Mouse (Mus musculus): ENCODE measurements around the gene Olfr965.
"Not testable (repeated sequence)": the region's sequence is repeated elsewhere in the genome, so short reads cannot be mapped to it uniquely, and the experiment has no call there.

Gene Olfr965

DNA sequence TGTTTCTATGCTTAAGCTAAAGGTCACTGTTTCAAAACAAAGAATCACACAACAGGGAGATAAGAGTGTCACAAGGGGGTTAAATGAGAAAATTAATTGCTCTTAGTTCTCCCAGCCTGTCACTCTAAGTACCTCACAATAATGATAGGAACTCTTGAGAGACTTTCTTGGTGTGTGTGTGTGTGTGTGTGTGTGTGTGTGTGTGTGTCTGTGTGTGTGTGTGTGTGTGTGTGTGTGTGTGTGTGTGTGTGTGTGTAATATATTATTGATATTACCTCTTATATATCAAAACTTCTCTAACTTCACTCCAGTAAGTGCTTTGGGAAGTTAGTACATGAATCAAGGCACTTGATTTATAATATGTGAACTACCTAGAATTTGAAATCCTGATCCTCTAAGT lies at the start of gene Olfr965:
Olfr965 (plus strand) TSS at position 301 of the 400 bp plus-strand sequence.
- no peak for DNase-seq

- DNase-seq = no peak
Observed at GRCm38 (mm10) chr9:39666905-39667304, 44.2 kb upstream of the Olfr965 start, which contains the start of gene Olfr963. Gene Olfr963 (plus strand): TSS chr9:39667205.

DNA sequence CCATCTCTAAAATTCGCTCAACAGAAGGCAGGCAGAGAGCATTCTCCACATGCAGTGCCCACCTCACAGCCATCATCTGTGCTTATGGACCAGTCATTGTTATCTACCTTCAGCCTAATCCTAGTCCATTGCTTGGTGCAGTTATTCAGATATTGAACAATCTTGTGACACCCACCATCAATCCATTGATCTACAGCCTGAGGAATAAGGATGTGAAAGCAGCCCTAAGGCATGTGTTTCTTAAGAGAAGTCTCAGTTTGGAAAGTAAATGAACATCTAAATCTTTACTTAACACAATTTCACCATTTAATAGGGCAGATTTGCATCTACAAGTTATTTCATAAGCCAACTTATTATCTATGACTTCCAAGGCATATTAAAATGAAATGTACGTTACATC lies 41.4 kb upstream of the Olfr965 start:
- no peak for DNase-seq

GRCm38 (mm10) chr9:39674820-39675219 lies 36.3 kb upstream of the Olfr965 start:
- DNase-seq = no peak

DNA sequence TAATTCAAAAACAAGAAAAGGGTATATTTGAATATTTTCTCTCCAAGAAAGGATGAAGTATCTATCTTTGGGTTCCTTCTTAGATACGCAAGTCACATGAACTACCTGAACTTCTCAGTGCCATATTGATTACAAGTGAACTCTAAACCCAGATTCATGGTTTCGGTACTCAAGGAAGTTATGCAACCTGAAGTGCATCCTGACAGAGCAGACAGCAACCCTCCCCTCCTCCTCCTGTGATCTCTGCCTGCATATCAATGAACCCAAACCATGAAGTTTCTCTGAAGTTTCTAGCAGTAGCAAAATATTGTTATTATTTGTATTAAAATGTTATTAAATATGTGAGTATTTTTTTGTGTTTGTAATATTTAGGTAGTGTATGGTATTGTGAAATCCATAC lies 32.6 kb upstream of the Olfr965 start:
- DNase-seq = no peak

GRCm38 (mm10) chr9:39679280-39679679 lies 31.9 kb upstream of the Olfr965 start:
- DNase-seq = no peak

DNA sequence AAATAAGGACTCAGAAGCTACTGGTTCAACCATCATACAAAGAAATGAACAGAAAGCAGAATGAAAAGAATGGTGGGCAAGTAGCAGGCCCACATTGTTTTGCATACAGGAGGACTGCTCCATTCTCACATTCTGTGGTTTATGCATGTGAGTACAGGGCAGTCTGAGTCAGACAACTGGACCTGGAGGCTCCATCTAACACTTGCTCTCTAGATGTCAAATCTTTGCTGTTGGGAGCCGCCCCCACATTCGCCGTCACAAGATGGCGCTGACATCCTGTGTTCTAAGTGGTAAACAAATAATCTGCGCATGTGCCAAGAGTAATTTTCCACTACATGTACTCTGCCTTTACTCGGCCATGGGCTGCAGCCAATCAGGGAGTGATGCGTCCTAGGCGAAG lies 10.0 kb upstream of the Olfr965 start:
- not testable (repeated sequence) for DNase-seq

DNA sequence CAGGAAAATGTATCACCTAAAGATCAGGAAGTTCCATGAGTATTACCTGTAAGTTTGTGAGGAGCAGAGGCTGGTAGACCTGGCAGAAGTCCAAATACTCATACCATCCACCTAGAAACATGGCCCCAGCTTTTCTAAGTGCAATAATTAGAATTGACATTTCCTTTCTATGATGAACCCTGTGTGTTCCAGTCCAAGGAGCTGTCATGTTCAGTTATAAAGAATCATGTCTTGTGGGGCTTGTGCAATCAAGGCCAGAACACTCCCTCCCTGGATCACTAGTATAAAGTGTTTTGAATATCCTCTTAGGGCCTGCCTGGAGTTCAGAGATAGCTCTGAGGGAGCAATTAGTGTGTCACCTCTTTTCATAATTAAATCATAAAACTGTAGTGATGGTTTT lies 4.1 kb upstream of the Olfr965 start, which contains the start of gene Olfr149:
Olfr149 (minus strand) TSS at position 101 of the 400 bp plus-strand sequence.
- no peak for DNase-seq

GRCm38 (mm10) chr9:39708958-39709357 lies 2.2 kb upstream of the Olfr965 start:
- DNase-seq = no peak

DNA sequence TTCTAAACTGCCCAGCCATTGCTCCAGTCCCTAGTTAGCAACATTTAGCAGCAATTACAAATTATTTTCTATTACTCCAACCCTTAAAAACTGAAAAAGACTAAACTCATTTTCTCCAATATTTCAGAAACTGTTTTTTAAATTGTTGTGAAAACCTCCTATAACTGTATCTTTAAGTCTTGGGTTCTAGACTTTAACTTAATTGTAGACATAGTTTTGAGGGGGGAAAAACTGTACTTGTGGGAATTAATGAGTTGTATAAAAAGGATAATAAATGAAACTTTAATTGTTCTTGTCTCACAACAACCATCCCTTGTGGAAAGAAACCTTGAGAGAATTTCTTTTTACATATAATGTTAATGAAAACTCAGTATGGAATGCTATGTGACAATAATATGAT lies 19.5 kb downstream of the Olfr965 start, which contains the start of gene Olfr150:
Olfr150 (plus strand) TSS at position 301 of the 400 bp plus-strand sequence.
- no peak for DNase-seq

DNA sequence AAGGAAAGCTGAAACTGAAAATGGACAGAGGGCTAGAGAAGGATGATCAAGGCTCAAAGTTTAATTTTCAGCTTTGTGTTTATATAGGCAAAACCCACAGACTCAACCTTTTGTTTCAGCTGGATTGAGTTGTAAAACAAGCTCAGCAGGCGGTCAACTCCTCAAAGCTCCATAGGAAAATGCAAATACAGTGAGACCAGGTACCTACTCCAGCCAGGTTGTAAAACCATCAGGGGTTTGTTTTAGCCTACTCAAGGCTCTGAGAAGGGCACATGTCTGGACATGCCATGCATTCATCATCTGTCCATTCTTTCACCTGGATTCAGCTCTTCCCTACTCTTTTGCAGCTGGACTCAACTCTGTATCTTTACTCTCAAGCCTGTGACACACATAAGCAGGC lies 29.6 kb downstream of the Olfr965 start:
- DNase-seq = no peak

DNA sequence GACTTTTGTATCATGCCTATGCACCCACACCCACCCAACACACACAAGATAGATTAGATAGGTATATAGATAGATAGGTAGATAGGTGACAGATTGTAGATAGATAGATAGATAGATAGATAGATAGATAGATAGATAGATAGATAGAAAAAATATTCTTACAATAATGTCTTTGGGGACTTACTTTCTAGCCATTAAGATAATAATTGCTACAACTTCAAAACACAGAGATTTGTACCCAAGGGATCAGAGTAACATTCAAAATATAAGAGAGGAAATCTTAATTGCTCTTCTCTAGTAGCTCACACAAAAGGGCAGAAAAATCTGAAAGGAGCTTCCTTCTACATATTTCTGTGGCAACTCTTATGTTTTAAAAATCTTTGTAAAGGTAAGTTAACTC lies 34.8 kb downstream of the Olfr965 start, which contains the start of gene Olfr967:
Olfr967 (plus strand) TSS at position 301 of the 400 bp plus-strand sequence.
- no peak for DNase-seq

DNA sequence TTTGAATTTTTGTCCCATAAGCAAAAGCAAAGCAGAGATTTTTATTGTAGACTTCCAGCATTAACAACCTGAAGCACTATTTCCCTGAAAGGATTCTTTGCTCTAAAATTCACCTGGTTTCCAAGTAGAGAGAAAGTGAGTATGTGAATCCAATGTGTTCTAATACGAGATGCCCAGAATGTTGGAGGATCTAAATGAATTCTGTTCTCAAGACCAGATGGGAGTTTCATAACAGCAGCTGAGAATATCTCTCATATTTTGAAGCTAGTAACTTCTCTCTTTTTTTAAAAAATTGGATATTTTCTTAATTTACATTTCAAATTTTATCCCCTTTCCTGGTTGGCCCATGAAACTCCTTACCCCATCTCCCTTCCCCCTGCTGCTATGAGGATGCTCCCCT lies 35.3 kb downstream of the Olfr965 start:
- no peak for DNase-seq
